Mouse (Mus musculus) lung, adult 2 months (tissue): ENCODE results near the gene Nxph4.

Experiments
- CTCF ChIP-seq: fragments of 200-500 bp; IDR thresholded peaks from 2 replicates; pipeline ENCODE4 v1.5.1; 2011; ENCODE audit warnings: mild to moderate bottlenecking, low read length, control low read depth; ENCODE audit not compliant: insufficient read depth
- POLR2A ChIP-seq: fragments of 200-500 bp; IDR thresholded peaks from 2 replicates; pipeline ENCODE4 v1.6.1; 2011; ENCODE audit warnings: low read depth, mild to moderate bottlenecking, control low read depth, low read length, borderline replicate concordance; ENCODE audit errors: extremely low read depth

GRCm38 (mm10) chr10:127542084-127542483 lies 7.7 kb upstream of the Nxph4 start:
- TF ChIP-seq POLR2A: no peak
- TF ChIP-seq CTCF: no peak
